Mouse (Mus musculus): ENCODE data around the gene Olfr1390.
"Not testable (repeated sequence)": the region's sequence is repeated elsewhere in the genome, so short reads cannot be mapped to it uniquely, and the experiment has no call there.

Gene Olfr1390

GRCm38 (mm10) chr11:49334888-49335287 lies at the start of gene Olfr1390:
Gene Olfr1390 (plus strand): TSS chr11:49335188.
- no peak for DNase-seq (ENCODE audit: extremely low spot score, low spot score)

GRCm38 (mm10) chr11:49287251-49287650 lies 47.7 kb upstream of the Olfr1390 start:
- no peak for DNase-seq (ENCODE audit: extremely low spot score, low spot score)

GRCm38 (mm10) chr11:49292777-49293176 lies 42.2 kb upstream of the Olfr1390 start:
- DNase-seq (ENCODE audit: extremely low spot score, low spot score) = no peak

GRCm38 (mm10) chr11:49304441-49304840 lies 30.5 kb upstream of the Olfr1390 start, which contains the start of gene Olfr10:
Gene Olfr10 (plus strand): TSS chr11:49304741.
- DNase-seq (ENCODE audit: extremely low spot score, low spot score) = no peak

GRCm38 (mm10) chr11:49308547-49308946 lies 26.4 kb upstream of the Olfr1390 start:
- not testable (repeated sequence) for DNase-seq (ENCODE audit: extremely low spot score, low spot score)

GRCm38 (mm10) chr11:49322442-49322841 lies 12.5 kb upstream of the Olfr1390 start, which contains the start of gene Olfr1391:
Gene Olfr1391 (plus strand): TSS chr11:49322742.
- no peak for DNase-seq (ENCODE audit: extremely low spot score, low spot score)

GRCm38 (mm10) chr11:49326726-49327125 lies 8.3 kb upstream of the Olfr1390 start:
- no peak for DNase-seq (ENCODE audit: extremely low spot score, low spot score)

GRCm38 (mm10) chr11:49329686-49330085 lies 5.3 kb upstream of the Olfr1390 start:
- no peak for DNase-seq (ENCODE audit: extremely low spot score, low spot score)

GRCm38 (mm10) chr11:49337150-49337832 lies 2.3 kb downstream of the Olfr1390 start:
- no peak for DNase-seq (ENCODE audit: extremely low spot score, low spot score)

GRCm38 (mm10) chr11:49383133-49383532 lies 48.1 kb downstream of the Olfr1390 start:
- no peak for DNase-seq (ENCODE audit: extremely low spot score, low spot score)

GRCm38 (mm10) chr11:49386118-49386517 lies 51.1 kb downstream of the Olfr1390 start:
- DNase-seq (ENCODE audit: extremely low spot score, low spot score) = not testable (repeated sequence)

All from neural tube, embryonic 10.5 days (tissue).